Mouse (Mus musculus): ENCODE measurements around the gene Gmfg. TPM values are rescaled to one million over a fixed set of nuclear protein-coding genes. Genes with fewer than 3 reads are reported as not detected.

Gene Gmfg
- total RNA-seq, 2 experiments from 2014 or later: 2.1 to 2.4 TPM

- no peak for TF ChIP-seq CTCF (IDR thresholded peaks at IDR 0.05)
- no peak overlapping the region for H3K4me3 ChIP-seq
- peak; percentile 77 for DNase-seq
- H3K27ac ChIP-seq: peak overlapping the region; percentile 80
- intact Hi-C loops (cut with DNase I): no loop called here
Measured at GRCm38 (mm10) chr7:28418096-28418670, 19.1 kb upstream of the Gmfg start.

DNA sequence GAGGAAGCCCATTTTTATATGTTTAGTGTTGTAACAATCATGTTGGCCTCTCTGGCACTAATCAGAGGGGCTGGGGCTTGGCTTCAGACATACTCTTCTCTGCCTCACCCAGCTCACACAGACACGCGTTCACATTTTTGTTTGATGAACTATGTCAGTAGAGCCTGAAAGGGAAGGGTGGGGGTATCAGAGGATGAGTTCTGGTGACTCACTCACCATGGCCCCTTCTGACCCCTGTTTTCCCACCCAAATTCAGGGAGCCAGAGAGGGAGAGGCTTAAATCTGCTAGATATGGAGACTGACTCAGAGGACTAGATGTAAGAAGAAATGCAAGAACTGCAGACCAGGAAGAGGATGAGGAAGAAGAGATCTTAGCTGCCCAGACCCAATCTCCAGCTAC, 17.8 kb upstream of the Gmfg start:
- no peak for DNase-seq
- TF ChIP-seq CTCF (IDR thresholded peaks at IDR 0.05): no peak
- H3K27ac ChIP-seq: peak overlapping the region; percentile 80

GRCm38 (mm10) chr7:28423018-28423417, 14.2 kb upstream of the Gmfg start:
- intact Hi-C loops (cut with DNase I): no loop called here
- no peak for DNase-seq
- no peak overlapping the region for H3K27ac ChIP-seq
- TF ChIP-seq CTCF (IDR thresholded peaks at IDR 0.05): no peak
- no peak overlapping the region for H3K4me3 ChIP-seq

More for the DNA sequence above, 17.8 kb upstream of the Gmfg start:
- intact Hi-C loops (cut with DNase I): no loop called here
- no peak overlapping the region for H3K4me3 ChIP-seq

DNA sequence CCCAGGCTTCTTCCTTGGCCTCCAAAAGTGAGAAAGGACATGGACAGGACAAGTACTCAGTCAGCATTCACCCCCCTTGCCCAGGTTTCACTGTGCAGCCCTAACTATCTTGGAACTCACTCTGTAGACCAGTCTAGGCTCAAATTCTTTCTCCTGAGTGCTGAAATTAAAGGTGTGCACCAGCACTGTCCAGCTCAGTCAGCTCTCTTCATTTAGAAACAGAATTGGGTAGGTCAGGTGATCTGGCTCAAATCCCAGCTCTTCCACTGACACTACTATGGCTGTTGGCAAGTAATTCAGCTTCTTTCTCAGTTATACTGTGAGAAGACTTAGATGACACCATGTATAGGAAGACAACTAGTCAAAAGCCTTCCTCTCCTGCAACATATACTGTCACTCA, 9.5 kb upstream of the Gmfg start:
- peak overlapping the region; percentile 43; the same call in 1 of the 2 replicates for H3K27ac ChIP-seq
- no peak overlapping the region for H3K4me3 ChIP-seq
- DNase-seq: no peak
- no peak for TF ChIP-seq CTCF (IDR thresholded peaks at IDR 0.05)
- intact Hi-C loops (cut with DNase I): no loop called here

DNA sequence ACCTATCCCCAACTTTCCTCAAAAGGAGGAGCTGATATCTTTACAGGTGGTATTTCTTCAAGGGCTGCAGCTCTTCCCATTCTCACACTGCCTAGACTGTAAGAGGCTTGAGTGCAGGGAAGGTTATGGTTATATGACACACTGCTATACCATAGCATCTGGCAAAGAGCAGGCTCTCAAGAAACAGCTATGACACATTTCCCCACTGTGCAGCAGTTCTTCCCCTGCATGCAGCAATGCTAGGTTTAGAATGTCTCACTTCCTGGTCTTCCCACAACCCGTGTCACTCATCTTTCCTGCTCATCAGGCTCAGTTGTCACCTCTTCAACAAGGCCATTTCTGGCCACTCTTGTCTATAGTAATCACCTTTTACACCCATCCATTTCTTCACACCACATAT, 6.7 kb upstream of the Gmfg start:
- TF ChIP-seq CTCF (IDR thresholded peaks at IDR 0.05): no peak
- intact Hi-C loops (cut with DNase I): no loop called here

DNA sequence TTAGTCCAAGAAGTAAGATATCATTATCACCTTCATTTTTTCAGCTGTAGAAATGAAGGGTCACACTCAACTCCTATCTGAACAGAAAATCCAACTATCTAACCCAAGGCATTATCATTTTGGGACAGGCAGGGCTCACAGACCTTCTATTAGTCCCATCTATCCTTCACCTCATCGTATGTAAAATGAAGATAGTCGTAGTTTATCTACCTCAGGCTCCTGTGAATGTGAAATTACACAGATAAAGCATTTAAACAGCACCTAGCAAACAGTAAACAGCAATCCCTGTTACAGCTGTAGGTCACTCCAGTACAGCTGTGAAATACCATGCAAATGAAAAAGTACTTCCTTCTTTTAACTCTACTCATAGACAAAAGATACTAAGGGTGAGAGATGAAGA, 5.0 kb upstream of the Gmfg start:
- TF ChIP-seq CTCF (IDR thresholded peaks at IDR 0.05): no peak
- H3K27ac ChIP-seq: peak overlapping the region; percentile 24; the same call in 1 of the 2 replicates
- intact Hi-C loops (cut with DNase I): no loop called here

More for the DNA sequence above, 6.7 kb upstream of the Gmfg start:
- DNase-seq: no peak
- H3K27ac ChIP-seq: no peak overlapping the region
- no peak overlapping the region for H3K4me3 ChIP-seq

GRCm38 (mm10) chr7:28435660-28436259, 1.5 kb upstream of the Gmfg start:
- Histone ChIP-seq H3K4me3 (peak overlapping the region; percentile 90), H3K27ac (peak overlapping the region; percentile 89)
- no peak for TF ChIP-seq CTCF (IDR thresholded peaks at IDR 0.05)
- intact Hi-C loops (cut with DNase I): no loop called here
- peak; percentile 49 for DNase-seq

More for the DNA sequence above, 5.0 kb upstream of the Gmfg start:
- DNase-seq: no peak
- H3K4me3 ChIP-seq: no peak overlapping the region

- peak overlapping the region; percentile 94 for H3K27ac ChIP-seq
- peak; percentile 100 for DNase-seq
- intact Hi-C loops (cut with DNase I): no loop called here
- H3K4me3 ChIP-seq: peak overlapping the region; percentile 90
- TF ChIP-seq CTCF (IDR thresholded peaks at IDR 0.05): peak; percentile 83
Measured at GRCm38 (mm10) chr7:28436271-28436904, 859 bp upstream of the Gmfg start.

- Histone ChIP-seq H3K27ac (no peak overlapping the region), H3K4me3 (no peak overlapping the region)
- intact Hi-C loops (cut with DNase I): no loop called here
- TF ChIP-seq CTCF (IDR thresholded peaks at IDR 0.05): no peak
- DNase-seq: no peak
Measured at GRCm38 (mm10) chr7:28437964-28438363, 717 bp downstream of the Gmfg start.

GRCm38 (mm10) chr7:28438771-28439170, 1.5 kb downstream of the Gmfg start:
- no peak for TF ChIP-seq CTCF (IDR thresholded peaks at IDR 0.05)
- intact Hi-C loops (cut with DNase I): no loop called here
- DNase-seq: no peak
- Histone ChIP-seq H3K4me3 (no peak overlapping the region), H3K27ac (no peak overlapping the region)

- DNase-seq: peak; percentile 35
- intact Hi-C loops (cut with DNase I): no loop called here
- H3K4me3 ChIP-seq: peak overlapping the region; percentile 54
- peak overlapping the region; percentile 62 for H3K27ac ChIP-seq
- TF ChIP-seq CTCF (IDR thresholded peaks at IDR 0.05): no peak
Measured at GRCm38 (mm10) chr7:28440739-28441138, 3.5 kb downstream of the Gmfg start.

GRCm38 (mm10) chr7:28441776-28442485, 4.7 kb downstream of the Gmfg start:
- no peak for TF ChIP-seq CTCF (IDR thresholded peaks at IDR 0.05)
- Histone ChIP-seq H3K27ac (peak overlapping the region; percentile 28), H3K4me3 (peak overlapping the region; percentile 26; the same call in 1 of the 2 replicates)
- DNase-seq: no peak
- intact Hi-C loops (cut with DNase I): no loop called here

DNA sequence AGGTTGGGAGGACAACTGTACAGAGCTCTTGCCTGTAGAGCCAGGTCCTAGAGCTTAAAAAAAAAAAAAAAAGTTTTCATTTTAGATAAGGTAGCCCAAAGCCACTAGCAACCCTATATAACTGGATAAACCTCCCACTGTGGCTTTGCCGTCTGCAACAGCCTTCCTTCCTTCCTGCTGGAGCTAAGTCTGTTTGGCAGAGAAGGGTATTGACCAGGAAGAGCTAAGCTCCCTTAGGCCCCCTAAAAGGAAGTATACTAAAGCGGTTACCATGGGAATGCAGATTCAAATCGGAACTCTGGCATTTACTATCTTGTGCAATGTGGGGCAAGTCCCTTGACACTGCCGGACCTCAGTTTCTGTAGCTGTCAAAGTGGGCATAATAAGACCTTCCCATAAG, 5.4 kb downstream of the Gmfg start:
- TF ChIP-seq CTCF (IDR thresholded peaks at IDR 0.05): no peak
- Histone ChIP-seq H3K4me3 (no peak overlapping the region), H3K27ac (0 out of 2 replicates have a peak overlapping the region, but pooled peaks have one; percentile 12)
- intact Hi-C loops (cut with DNase I): no loop called here
- DNase-seq: no peak

Data from gastrocnemius, adult 2 months (tissue).